Mouse (Mus musculus): Measurements from ENCODE around the gene Kdm4c. TPM values are rescaled to one million over a fixed set of nuclear protein-coding genes. Genes with fewer than 3 reads are reported as not detected.

Kdm4c gene
- polyA plus RNA-seq, 1 experiment from 2014 or later = 6.2 TPM

- no peak overlapping the region for H3K9ac ChIP-seq (ENCODE audit: low read length)
- H3K27ac ChIP-seq (replicated peaks) = no peak overlapping the region
- H3K27me3 ChIP-seq (ENCODE audit: control insufficient read depth, insufficient read depth, low read length) = no peaks in the 10 kb centered on the region
- ATAC-seq (ENCODE audit: low FRiP score, low TSS enrichment) = no peak
- TF ChIP-seq CTCF (IDR thresholded peaks at IDR 0.05; ENCODE audit: low read depth) = no peak
- TF ChIP-seq EP300 (optimal IDR thresholded peaks at IDR 0.05) = no peak
- H3K4me3 ChIP-seq (ENCODE audit: low read depth, low read length) = no peak overlapping the region
- no peaks in the 10 kb centered on the region for H3K9me3 ChIP-seq (ENCODE audit: control insufficient read depth, low read length)
- H3K36me3 ChIP-seq (ENCODE audit: control insufficient read depth, insufficient read depth, low read length) = peaks cover 3% of the 10 kb centered on the region; the same call in 1 of the 2 replicates
- WGBS = 96% methylated on average over 5 of the region's 5 CpGs
- no peak for DNase-seq (ENCODE audit: low spot score)
- H3K4me1 ChIP-seq (replicated peaks; ENCODE audit: control insufficient read depth, insufficient read depth) = no peaks in the 10 kb centered on the region
- H3K4me2 ChIP-seq (replicated peaks; ENCODE audit: low read depth) = no peak overlapping the region
Observed at GRCm38 (mm10) chr4:74315388-74315787, 73.1 kb downstream of the Kdm4c start.

GRCm38 (mm10) chr4:74319313-74319712 lies 77.0 kb downstream of the Kdm4c start:
- WGBS = 98% methylated on average over 1 of the region's 1 CpGs
- no peak overlapping the region for H3K27ac ChIP-seq (replicated peaks)
- H3K4me3 ChIP-seq (ENCODE audit: low read depth, low read length) = no peak overlapping the region
- H3K4me2 ChIP-seq (replicated peaks; ENCODE audit: low read depth) = no peak overlapping the region
- H3K27me3 ChIP-seq (ENCODE audit: control insufficient read depth, insufficient read depth, low read length) = no peaks in the 10 kb centered on the region
- DNase-seq (ENCODE audit: low spot score) = no peak
- no peak overlapping the region for H3K9ac ChIP-seq (ENCODE audit: low read length)
- ATAC-seq (ENCODE audit: low FRiP score, low TSS enrichment) = no peak
- no peaks in the 10 kb centered on the region for H3K4me1 ChIP-seq (replicated peaks; ENCODE audit: control insufficient read depth, insufficient read depth)
- peaks cover 3% of the 10 kb centered on the region; the same call in 1 of the 2 replicates for H3K36me3 ChIP-seq (ENCODE audit: control insufficient read depth, insufficient read depth, low read length)
- TF ChIP-seq CTCF (IDR thresholded peaks at IDR 0.05; ENCODE audit: low read depth) (no peak), EP300 (optimal IDR thresholded peaks at IDR 0.05) (no peak)
- H3K9me3 ChIP-seq (ENCODE audit: control insufficient read depth, low read length) = no peaks in the 10 kb centered on the region

GRCm38 (mm10) chr4:74357479-74357878 lies 115.2 kb downstream of the Kdm4c start:
- Histone ChIP-seq H3K27ac (replicated peaks) (no peak overlapping the region), H3K9me3 (ENCODE audit: control insufficient read depth, low read length) (no peaks in the 10 kb centered on the region), H3K4me3 (ENCODE audit: low read depth, low read length) (no peak overlapping the region), H3K9ac (ENCODE audit: low read length) (no peak overlapping the region), H3K4me1 (replicated peaks; ENCODE audit: control insufficient read depth, insufficient read depth) (no peaks in the 10 kb centered on the region), H3K4me2 (replicated peaks; ENCODE audit: low read depth) (no peak overlapping the region), H3K27me3 (ENCODE audit: control insufficient read depth, insufficient read depth, low read length) (no peaks in the 10 kb centered on the region), H3K36me3 (ENCODE audit: control insufficient read depth, insufficient read depth, low read length) (no peaks in the 10 kb centered on the region; the same call in 1 of the 2 replicates)
- ATAC-seq (ENCODE audit: low FRiP score, low TSS enrichment) (no peak), DNase-seq (ENCODE audit: low spot score) (no peak)
- TF ChIP-seq EP300 (optimal IDR thresholded peaks at IDR 0.05) = no peak
- WGBS = 83% methylated on average over 4 of the region's 4 CpGs

- H3K4me1 ChIP-seq (replicated peaks; ENCODE audit: control insufficient read depth, insufficient read depth) = no peaks in the 10 kb centered on the region
Observed at GRCm38 (mm10) chr4:74360274-74360673, 118.0 kb downstream of the Kdm4c start.

GRCm38 (mm10) chr4:74386583-74386982 lies 144.3 kb downstream of the Kdm4c start:
- 55% methylated on average over 4 of the region's 4 CpGs for WGBS
- Histone ChIP-seq H3K27me3 (ENCODE audit: control insufficient read depth, insufficient read depth, low read length) (no peaks in the 10 kb centered on the region), H3K9me3 (ENCODE audit: control insufficient read depth, low read length) (no peaks in the 10 kb centered on the region), H3K4me3 (ENCODE audit: low read depth, low read length) (no peak overlapping the region), H3K4me1 (replicated peaks; ENCODE audit: control insufficient read depth, insufficient read depth) (no peaks in the 10 kb centered on the region), H3K9ac (ENCODE audit: low read length) (no peak overlapping the region), H3K27ac (replicated peaks) (no peak overlapping the region), H3K4me2 (replicated peaks; ENCODE audit: low read depth) (no peak overlapping the region), H3K36me3 (ENCODE audit: control insufficient read depth, insufficient read depth, low read length) (no peaks in the 10 kb centered on the region)
- no peak for ATAC-seq (ENCODE audit: low FRiP score, low TSS enrichment)
- no peak for DNase-seq (ENCODE audit: low spot score)
- TF ChIP-seq CTCF (IDR thresholded peaks at IDR 0.05; ENCODE audit: low read depth) (no peak), EP300 (optimal IDR thresholded peaks at IDR 0.05) (no peak)

More at GRCm38 (mm10) chr4:74360274-74360673, 118.0 kb downstream of the Kdm4c start:
- no peak for ATAC-seq (ENCODE audit: low FRiP score, low TSS enrichment)
- Histone ChIP-seq H3K4me3 (ENCODE audit: low read depth, low read length) (no peak overlapping the region), H3K9ac (ENCODE audit: low read length) (no peak overlapping the region), H3K4me2 (replicated peaks; ENCODE audit: low read depth) (no peak overlapping the region), H3K9me3 (ENCODE audit: control insufficient read depth, low read length) (no peaks in the 10 kb centered on the region), H3K36me3 (ENCODE audit: control insufficient read depth, insufficient read depth, low read length) (no peaks in the 10 kb centered on the region; the same call in 1 of the 2 replicates), H3K27me3 (ENCODE audit: control insufficient read depth, insufficient read depth, low read length) (no peaks in the 10 kb centered on the region), H3K27ac (replicated peaks) (no peak overlapping the region)
- WGBS = 95% methylated on average over 3 of the region's 3 CpGs
- DNase-seq (ENCODE audit: low spot score) = no peak
- no peak for TF ChIP-seq CTCF (IDR thresholded peaks at IDR 0.05; ENCODE audit: low read depth)
- TF ChIP-seq EP300 (optimal IDR thresholded peaks at IDR 0.05) = no peak

GRCm38 (mm10) chr4:74393162-74393561 lies 150.9 kb downstream of the Kdm4c start:
- H3K27me3 ChIP-seq (ENCODE audit: control insufficient read depth, insufficient read depth, low read length) = no peaks in the 10 kb centered on the region
- TF ChIP-seq EP300 (optimal IDR thresholded peaks at IDR 0.05) (no peak), CTCF (IDR thresholded peaks at IDR 0.05; ENCODE audit: low read depth) (no peak)
- WGBS = 94% methylated on average over 2 of the region's 2 CpGs

More at GRCm38 (mm10) chr4:74393162-74393561, 150.9 kb downstream of the Kdm4c start:
- ATAC-seq (ENCODE audit: low FRiP score, low TSS enrichment) (no peak), DNase-seq (ENCODE audit: low spot score) (no peak)
- no peak overlapping the region for H3K4me3 ChIP-seq (ENCODE audit: low read depth, low read length)
- no peak overlapping the region for H3K9ac ChIP-seq (ENCODE audit: low read length)
- no peak overlapping the region for H3K27ac ChIP-seq (replicated peaks)
- no peaks in the 10 kb centered on the region for H3K36me3 ChIP-seq (ENCODE audit: control insufficient read depth, insufficient read depth, low read length)
- H3K4me1 ChIP-seq (replicated peaks; ENCODE audit: control insufficient read depth, insufficient read depth) = no peaks in the 10 kb centered on the region
- no peak overlapping the region for H3K4me2 ChIP-seq (replicated peaks; ENCODE audit: low read depth)
- H3K9me3 ChIP-seq (ENCODE audit: control insufficient read depth, low read length) = no peaks in the 10 kb centered on the region

Measured in stomach, postnatal 0 days (tissue).